Mouse (Mus musculus): ENCODE results near the gene Stk32c.

The Stk32c gene

DNA sequence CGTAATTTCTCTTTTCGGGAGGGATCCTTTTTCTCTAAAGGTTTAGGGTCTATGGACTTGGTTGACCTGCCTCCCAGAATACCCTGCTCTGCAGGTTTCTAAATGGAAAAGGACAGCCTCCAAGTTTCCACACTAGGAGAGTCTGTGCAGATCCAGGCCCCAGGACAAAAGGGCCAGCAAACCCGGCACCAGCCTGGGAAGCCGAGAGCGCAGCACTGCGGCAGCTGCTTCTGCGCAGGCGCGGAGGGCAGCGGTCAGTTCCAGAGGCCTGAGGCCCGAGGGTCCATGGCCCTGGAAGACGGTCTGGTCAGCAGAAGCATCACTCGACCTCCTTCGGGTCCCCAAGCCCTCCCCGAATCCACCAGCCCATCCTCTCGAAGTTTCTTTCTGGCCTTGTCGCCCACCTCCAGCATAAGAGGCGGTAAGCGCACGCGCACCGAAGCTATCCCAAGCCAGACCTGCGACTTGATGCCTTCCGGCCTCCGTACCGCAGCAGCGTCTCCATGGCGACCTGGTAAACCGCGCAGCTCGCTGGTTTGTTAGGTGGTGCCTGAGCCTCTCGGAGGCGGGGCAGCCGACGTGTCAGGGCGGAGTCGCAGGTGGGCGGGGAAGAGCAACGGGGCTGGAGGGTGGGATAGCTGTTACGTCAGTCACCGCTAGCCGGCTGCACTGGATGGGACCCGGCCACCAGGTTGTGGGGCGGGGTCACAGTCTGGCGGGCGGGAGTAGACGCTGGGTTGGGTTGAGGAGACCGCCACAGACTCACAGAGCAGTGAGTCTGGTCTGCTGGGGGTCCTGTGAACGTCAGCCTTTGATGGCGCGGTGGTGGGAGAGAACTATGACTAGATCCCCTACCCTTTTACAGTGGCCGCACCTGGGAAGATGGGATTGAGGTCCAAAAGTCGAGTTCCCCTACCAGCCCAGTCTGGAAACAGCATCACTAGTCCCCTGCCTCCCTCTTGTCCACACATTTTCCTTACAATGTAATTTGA is at the start of gene Stk32c, which contains the start of gene Lrrc27:
TSS of gene Stk32c (minus strand) at position 554 of the 992 bp plus-strand sequence.
TSS of gene Lrrc27 (plus strand) at position 235 of the 992 bp plus-strand sequence.
- DNase-seq, result peak; percentile 98 to 99

DNA sequence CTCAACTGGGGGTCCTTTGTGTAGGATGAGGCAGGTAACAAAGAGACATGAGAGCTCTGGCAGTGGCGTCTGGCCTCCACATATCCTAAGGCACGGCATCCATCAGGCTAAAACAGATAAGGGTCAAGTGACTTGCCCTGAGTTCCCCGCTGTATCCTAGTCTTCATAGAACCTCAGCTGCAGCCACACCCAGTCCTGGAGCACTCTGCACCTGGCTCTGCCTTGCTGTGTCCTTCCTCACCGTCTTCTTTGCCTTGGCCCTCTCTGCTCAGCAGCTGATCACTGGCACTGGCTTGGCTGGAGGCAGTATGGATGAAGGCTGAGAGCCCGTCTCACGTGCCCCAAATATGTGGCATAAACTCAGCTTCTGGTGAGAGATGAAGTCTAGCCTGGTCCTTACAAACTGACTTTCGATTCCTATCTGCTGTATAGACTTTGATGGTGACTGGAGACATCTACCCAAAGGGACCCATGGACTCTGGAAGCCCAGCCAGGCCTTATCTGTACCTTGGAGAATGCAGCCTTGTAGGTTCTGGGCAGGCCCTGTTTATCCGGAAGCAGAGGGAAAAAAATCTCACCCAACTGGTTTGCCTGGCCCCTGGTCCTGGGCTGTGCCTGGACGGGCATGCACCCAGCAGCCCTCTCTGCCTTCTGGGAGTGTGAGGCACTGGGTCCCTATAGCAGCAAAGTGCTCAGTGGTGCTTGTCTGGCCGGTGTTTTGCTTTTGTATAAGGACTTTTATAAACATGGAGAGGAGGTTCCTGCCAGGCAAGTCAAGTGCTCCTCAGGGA is 44.8 kb upstream of the Stk32c start:
- peak; percentile 71 to 81 for DNase-seq

DNA sequence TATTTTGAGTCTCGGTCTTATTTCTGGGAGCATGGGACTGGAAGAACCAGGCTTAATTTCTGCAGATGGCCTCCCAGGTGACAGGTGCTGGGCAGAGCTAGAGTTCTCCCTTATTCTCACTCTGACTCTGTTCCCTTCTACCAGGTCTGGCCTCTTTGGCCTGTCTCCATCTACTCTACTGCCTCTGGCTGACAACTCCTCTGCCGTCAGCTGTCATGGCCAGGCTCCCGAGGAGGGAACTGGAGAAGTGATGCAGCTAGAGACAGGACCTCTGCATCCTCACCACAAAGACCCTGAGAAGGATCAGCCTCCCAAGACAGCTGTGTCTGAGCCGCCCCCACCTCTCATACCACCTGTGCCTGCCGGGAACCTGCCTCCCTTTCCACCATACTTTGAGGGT is 41.5 kb upstream of the Stk32c start:
- no peak for DNase-seq

DNA sequence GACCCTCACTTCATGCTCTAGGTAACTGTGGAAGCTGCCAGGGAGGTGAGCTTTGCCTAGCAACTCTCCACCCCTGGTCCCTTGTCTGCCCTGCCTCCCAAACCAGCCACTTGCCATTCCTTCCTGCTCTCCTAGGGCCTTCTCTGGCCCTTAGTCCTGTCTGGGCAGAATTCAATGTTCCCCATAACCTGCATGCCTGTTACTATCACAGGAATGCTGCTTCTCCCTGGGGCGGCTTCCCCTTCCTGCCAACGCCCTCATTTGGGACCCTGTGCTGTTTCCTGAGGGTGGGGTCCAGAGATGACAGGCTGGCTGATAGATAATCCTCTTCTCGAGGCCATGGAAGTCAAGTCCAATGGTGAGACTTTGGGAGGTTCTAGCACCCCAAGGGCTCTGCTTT is 40.4 kb upstream of the Stk32c start:
- no peak for DNase-seq

- DNase-seq, result no peak
These were observed 39.9 kb upstream of the Stk32c start for GRCm38 (mm10) chr7:139252986-139253385.

DNA sequence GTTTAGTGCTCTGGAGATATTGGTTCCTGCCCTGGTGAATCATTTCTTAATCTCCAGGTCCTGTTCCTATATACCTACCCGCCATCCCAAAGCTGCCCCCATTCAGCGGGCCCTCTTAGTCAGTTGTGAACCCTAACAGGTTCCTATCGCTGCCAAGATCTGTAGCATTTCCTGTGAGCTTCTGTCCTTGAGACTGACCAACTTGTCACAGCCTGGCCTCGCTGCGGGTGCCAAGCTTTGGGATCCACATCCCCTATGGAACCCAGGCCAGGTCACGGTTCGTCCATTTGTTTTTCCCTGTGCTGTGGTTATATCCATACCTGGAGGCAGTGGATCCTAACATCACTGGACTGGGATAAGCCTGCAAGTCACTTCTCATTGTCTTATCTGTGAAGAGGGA is 39.5 kb upstream of the Stk32c start:
- DNase-seq, result no peak

DNA sequence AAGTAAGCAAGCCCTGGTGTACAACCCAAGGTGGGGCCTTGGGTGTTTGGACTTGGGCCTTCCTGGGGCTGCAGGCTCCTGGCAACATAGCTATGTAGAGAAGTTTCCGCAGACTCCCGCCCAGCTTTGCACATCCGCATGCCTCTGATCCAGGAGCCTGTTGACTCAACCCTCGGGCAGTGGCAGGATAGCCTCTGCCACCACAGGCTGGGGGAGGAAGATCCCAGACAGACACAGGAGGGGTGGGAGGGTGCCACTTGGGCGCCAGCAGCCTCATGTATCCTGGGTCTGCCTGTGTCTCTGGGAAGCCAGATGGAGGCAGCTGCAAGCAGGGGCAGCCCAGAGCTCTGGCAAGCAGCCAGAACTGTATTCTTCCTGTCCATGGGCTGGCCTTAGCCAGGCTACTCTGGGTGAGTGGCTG is 38.8 kb upstream of the Stk32c start:
- DNase-seq, result peak; percentile 50 to 55

DNA sequence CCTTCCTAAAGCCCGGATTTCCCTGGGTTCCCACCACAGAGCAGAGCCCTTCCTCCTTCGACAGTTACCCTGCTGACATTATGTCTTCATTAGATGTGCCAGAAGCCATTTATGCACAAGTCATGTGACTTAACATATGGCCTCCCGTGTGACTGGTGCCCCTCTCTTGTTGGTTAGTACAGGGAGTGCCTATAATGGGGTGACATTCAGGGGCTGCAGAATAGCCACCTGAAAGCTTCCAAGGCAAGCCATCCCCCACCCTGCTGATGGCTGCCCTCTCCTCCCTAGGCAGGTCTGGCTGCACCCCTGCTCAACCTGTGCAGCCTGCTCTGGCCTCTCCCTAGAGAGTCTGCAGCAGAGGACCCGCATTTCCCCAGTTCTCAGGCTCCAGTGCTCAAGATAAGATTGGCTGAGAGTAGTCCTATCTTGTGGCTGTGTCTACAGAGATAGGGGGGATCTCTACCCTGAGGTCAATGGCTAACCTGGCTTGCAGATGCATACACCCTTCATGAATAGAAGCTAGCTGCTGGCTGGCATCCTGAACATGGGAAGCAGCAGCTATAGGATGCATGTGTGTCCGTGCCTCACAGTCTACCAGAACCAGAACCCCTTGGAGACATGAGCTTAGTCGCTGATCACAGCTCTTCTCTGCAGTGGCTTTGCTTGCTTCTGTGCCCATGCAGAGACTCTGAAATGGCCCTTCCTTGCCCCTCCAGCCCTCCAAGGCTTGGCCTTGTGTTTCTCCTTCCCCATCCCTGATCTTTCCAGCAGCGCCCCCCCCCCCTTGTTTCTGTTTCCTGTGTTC is 36.5 kb upstream of the Stk32c start:
- no peak for DNase-seq

DNA sequence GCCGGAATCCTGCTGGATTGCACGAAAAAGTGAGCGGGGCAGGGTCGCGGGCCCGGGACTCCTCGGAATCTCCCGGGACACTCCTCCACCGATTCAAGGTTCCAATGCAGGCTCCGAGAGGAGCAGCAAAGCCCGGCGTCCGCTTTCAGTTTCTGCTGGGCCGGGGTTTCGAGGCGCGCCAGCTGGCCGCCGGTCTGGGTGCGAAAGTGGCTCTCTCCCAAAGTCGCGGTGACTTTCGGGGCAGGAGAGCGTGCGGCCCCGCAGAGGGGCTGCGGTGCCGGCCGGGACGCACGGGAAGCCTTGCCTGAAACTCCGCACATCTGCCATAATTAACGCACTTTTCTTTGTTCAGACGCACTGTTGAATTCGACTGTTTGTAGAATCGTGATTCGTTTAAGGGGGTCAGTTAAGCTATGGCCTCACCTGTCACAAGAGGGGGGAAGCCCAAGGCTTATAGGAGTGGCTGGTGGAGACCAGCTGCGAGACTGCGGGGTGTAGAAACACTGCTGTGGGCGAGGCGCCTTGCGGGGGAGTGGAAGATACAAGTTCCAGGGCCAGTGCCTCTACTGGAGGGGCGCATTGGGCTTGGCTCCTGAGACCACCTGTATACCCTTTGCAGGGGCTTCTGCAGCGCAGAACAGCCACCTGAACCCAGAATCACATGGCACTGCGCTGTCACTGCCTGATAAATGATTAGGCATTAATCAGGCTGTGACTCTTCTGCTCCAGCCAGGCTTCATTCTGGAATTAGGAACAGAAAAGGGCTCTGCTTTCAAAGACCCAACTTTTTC is 35.7 kb upstream of the Stk32c start:
- DNase-seq, result no peak

- peak; percentile 64 to 72 for DNase-seq
These were observed 34.9 kb upstream of the Stk32c start, which contains the start of gene Pwwp2b for GRCm38 (mm10) chr7:139247881-139248614. Gene Pwwp2b (plus strand): TSS chr7:139248482.

- peak; percentile 41 to 52 for DNase-seq
These were observed 34.1 kb upstream of the Stk32c start for GRCm38 (mm10) chr7:139246931-139247880.

GRCm38 (mm10) chr7:139246086-139246485 is 33.0 kb upstream of the Stk32c start:
- DNase-seq, result no peak

- DNase-seq, result no peak
These were observed 26.3 kb upstream of the Stk32c start for GRCm38 (mm10) chr7:139239432-139239831.

- DNase-seq, result no peak
These were observed 22.7 kb upstream of the Stk32c start for GRCm38 (mm10) chr7:139235651-139236358.

DNA sequence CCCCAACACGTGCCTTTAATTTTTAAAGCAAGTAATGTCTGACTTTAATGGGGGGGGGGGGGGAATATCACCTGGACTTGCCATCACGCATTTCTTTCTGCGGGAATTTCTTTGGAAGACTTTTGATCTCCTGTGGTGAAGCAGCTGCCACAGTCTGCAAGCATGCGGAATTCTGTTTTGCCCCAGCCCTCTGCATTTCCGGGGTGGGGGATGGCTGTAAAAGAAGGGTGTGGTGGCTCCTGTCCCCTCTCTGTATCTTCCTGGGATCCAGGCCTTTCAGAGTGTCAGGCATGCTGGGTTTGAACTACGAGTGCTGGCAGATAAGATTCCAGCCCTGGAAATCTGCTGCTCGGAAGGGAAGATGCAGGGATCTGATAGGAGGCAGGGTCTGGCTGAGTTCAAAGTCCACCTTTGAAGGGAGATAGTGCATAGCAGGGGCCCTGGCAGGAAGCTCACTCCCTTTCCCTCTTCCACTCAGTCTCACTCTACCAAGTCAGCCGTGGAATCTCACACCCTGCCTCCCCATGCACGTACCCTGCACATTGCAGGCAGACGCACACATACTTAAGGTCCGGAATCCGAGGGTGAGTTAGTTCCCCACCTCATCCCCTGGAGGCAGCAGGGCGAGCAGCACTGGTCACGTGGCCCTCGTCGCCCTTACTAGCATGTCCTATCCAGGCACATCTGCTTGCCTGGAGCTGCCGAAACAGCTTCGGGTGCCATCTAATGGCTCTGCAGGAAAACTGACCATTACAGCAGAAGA is 21.5 kb upstream of the Stk32c start:
- peak; percentile 40 to 57 for DNase-seq

DNA sequence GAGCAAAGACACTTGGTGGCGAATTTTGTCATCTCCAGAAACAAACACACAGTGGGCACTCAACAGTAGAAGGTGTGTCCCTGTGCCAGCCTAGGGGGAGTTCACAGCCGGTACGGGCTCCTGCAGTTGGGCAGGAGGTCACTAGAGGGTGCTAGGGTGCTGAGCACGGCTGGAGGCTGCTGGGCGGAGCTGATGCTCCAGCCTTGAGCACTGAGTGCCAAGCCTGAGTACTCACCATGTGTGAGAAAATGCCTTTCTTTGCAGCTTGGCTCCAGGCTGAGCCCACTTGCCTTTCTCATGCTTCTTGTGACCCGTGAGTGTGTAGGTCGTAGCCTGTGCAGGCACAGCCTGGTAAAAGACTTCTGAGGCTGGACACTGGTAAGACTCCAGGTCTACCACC is 20.6 kb upstream of the Stk32c start:
- peak; percentile 83 to 89 for DNase-seq

GRCm38 (mm10) chr7:139230241-139230640 is 17.1 kb upstream of the Stk32c start:
- no peak for DNase-seq

DNA sequence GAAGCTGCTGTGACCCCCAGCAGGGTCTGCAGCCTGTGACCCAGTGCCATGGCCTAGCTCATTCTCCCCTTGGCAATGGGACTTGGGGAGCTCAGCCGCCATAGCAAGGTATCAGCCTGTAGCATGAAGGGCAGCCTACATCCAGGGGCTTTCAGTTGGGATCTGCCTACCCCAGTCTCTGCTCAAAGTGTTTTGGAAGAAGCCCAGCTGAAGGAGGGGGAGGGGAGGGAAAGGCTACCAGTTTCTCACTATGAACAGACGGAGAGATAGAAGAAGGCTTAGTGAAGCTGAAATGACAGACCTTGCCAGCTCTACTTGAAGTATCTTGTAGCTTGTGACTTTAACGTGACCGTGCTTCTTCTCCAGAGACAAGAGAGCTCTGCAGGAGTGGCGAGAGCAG is 16.7 kb upstream of the Stk32c start:
- DNase-seq, result no peak
